21 mouse cellular contexts compared by ENCODE assay signal in genomic region chr4:53409526-53410085, GRCm38 (mm10). TPM values are rescaled to one million over a fixed set of nuclear protein-coding genes. Genes with fewer than 3 reads are reported as not detected.
A peak's percentile ranks its signal among the peaks of the same experiment; 100 is the strongest.
DNase-seq lines count a peak whose midpoint lies in the region; TF ChIP-seq lines count a peak whose summit lies in the region.
"Had no signal": no experiment of that assay in that cellular context is flagged by ENCODE, and none has a peak within 500 bp of the region (broad histone marks: within the 10 kb centered on the region; RNA-seq: fewer than 3 reads in every experiment).

No protein-coding gene starts in this region.

- peak; percentile 19 for DNase-seq in adrenal gland, postnatal 14 days
- no peak for DNase-seq in adrenal gland, postnatal 25 days
- no peak for DNase-seq in layer of hippocampus, adult 2 months (ENCODE audit: low spot score in 2 of 2)
- no peak for DNase-seq in layer of hippocampus, postnatal 14 days (ENCODE audit: low spot score in 2 of 2)
- peak; percentile 65 for DNase-seq in Muller cell, postnatal 12 days (ENCODE audit: inconsistent ontology term)
- DNase-seq in fibroblast of lung, adult 2 months (ENCODE audit: low read depth) = peak; percentile 44
- no peak for DNase-seq in frontal cortex, postnatal 25 days (ENCODE audit: low spot score in 2 of 2)
- no peak for DNase-seq in cerebellum, postnatal 14 days
- DNase-seq: adrenal gland, postnatal 10 days; B cell, adult 2 months; cerebellum, adult 2 months; forebrain, postnatal 0 days; gastrocnemius, postnatal 14 days; heart, postnatal 4 days; kidney, adult 2 months; kidney, postnatal 25 days; lung, adult 18-20 months; right cerebral cortex, adult 18-20 months had no signal

- H3K4me3 ChIP-seq in layer of hippocampus, adult 2 months = no peak overlapping the region
- H3K4me3 ChIP-seq: erythroblast, embryonic 14.5 days; heart, embryonic 12.5 days; midbrain, embryonic 15.5 days had no signal

- TF ChIP-seq CTCF in layer of hippocampus, adult 2 months (conservative IDR thresholded peaks at IDR 0.05) = no peak

- H3K27ac ChIP-seq in layer of hippocampus, adult 2 months = peak overlapping the region; percentile 39; the same call in 1 of the 2 replicates
- H3K27ac ChIP-seq: midbrain, embryonic 15.5 days had no signal

RNA-seq across cellular contexts. Expression of gene Slc44a1, which starts 30.6 kb away (rescaled TPM):
- 68.1 and 74.7 TPM in 2 replicates for total RNA-seq in adrenal gland, postnatal 14 days (2021)
- total RNA-seq in adrenal gland, postnatal 25 days (2021) = 94.9 and 113 TPM in 2 replicates
- 10 to 100 TPM; 75.0 to 78.4 TPM for total RNA-seq in layer of hippocampus, adult 2 months (2021)
- total RNA-seq in layer of hippocampus, postnatal 14 days (2021) = 100 to 1,000 TPM; 101 to 110 TPM

Comparison
In these comparisons a context has a peak if more than half of its experiments do, and no peak if none do; other contexts are left out.
1. DNase-seq: peak in adrenal gland, postnatal 14 days (single experiment), Muller cell, postnatal 12 days (single experiment) and fibroblast of lung, adult 2 months (single experiment); none in adrenal gland, postnatal 25 days (single experiment), layer of hippocampus, adult 2 months (0 of 2), layer of hippocampus, postnatal 14 days (0 of 2), frontal cortex, postnatal 25 days (0 of 2) and cerebellum, postnatal 14 days (0 of 2).